Mouse (Mus musculus): ENCODE measurements at regions not wholly inside any gene's neighbourhood (a gene's known extent, or its start where the extent isn't known, plus 50 kb on each side); places are given as distances from the start of the nearest gene placed in this dataset.
"Not testable (repeated sequence)": the region's sequence is repeated elsewhere in the genome, so short reads cannot be mapped to it uniquely, and the experiment has no call there.

- DNase-seq = no peak
Measured at GRCm38 (mm10) chr2:166516261-166516660, 197.4 kb downstream of the Prex1 start.

GRCm38 (mm10) chr2:166514664-166515063, 199.0 kb downstream of the Prex1 start:
- no peak for DNase-seq

GRCm38 (mm10) chr2:166512488-166512887, 201.1 kb downstream of the Prex1 start:
- DNase-seq = no peak

GRCm38 (mm10) chr2:166511477-166511876, 202.2 kb downstream of the Prex1 start:
- DNase-seq = not testable (repeated sequence)

- DNase-seq = no peak
Measured at GRCm38 (mm10) chr2:166510776-166511175, 202.9 kb downstream of the Prex1 start.

GRCm38 (mm10) chr2:166509591-166509990, 204.0 kb downstream of the Prex1 start:
- no peak for DNase-seq

GRCm38 (mm10) chr2:166508656-166509420, 204.8 kb downstream of the Prex1 start:
- no peak for DNase-seq

- no peak for DNase-seq
Measured at GRCm38 (mm10) chr2:166505309-166505708, 208.3 kb downstream of the Prex1 start.

GRCm38 (mm10) chr2:166503666-166504065, 210.0 kb downstream of the Prex1 start:
- DNase-seq = no peak

- DNase-seq = no peak
Measured at GRCm38 (mm10) chr2:166492895-166493294, 220.7 kb downstream of the Prex1 start.

- no peak for DNase-seq
Measured at GRCm38 (mm10) chr2:166492421-166492820, 221.2 kb downstream of the Prex1 start.

GRCm38 (mm10) chr2:166491861-166492260, 221.8 kb downstream of the Prex1 start:
- DNase-seq = no peak

- no peak for DNase-seq
Measured at GRCm38 (mm10) chr2:166489041-166489872, 224.4 kb downstream of the Prex1 start.

GRCm38 (mm10) chr2:166487688-166488087, 225.9 kb downstream of the Prex1 start:
- DNase-seq = peak; percentile 43

GRCm38 (mm10) chr2:166485788-166486187, 227.8 kb downstream of the Prex1 start:
- no peak for DNase-seq

GRCm38 (mm10) chr2:166485361-166485760, 228.3 kb downstream of the Prex1 start:
- DNase-seq = no peak

GRCm38 (mm10) chr2:166483617-166484319, 229.9 kb downstream of the Prex1 start:
- no peak for DNase-seq

- DNase-seq = no peak
Measured at GRCm38 (mm10) chr2:166482720-166483616, 230.7 kb downstream of the Prex1 start.

- no peak for DNase-seq
Measured at GRCm38 (mm10) chr2:166481774-166482173, 231.9 kb downstream of the Prex1 start.

- no peak for DNase-seq
Measured at GRCm38 (mm10) chr2:166481362-166481761, 232.3 kb downstream of the Prex1 start.

GRCm38 (mm10) chr2:166480883-166481282, 232.7 kb downstream of the Prex1 start:
- DNase-seq = no peak

GRCm38 (mm10) chr2:166476953-166477352, 236.7 kb downstream of the Prex1 start:
- no peak for DNase-seq
